Mouse (Mus musculus): ENCODE measurements around the gene Mpped2.

- TF ChIP-seq EP300 (IDR thresholded peaks at IDR 0.05; ENCODE audit: low read depth): no peak
- no peak for TF ChIP-seq CTCF (IDR thresholded peaks at IDR 0.05; ENCODE audit: low read depth)
These were observed 42.8 kb downstream of the Mpped2 start for GRCm38 (mm10) chr2:106735792-106736359.
